Mouse (Mus musculus): Measurements from ENCODE around the gene Mrps27.

- TF ChIP-seq ZC3H11A (IDR thresholded peaks at IDR 0.05; ENCODE audit: low read depth, low read length) (no peak), CTCF (conservative IDR thresholded peaks at IDR 0.05 in 1 of 2, IDR thresholded peaks at IDR 0.05 in 1 of 2; ENCODE audit: low read depth in 2 of 2, low read length in 2 of 2) (no peak)
These were observed 5.4 kb downstream of the Mrps27 start for GRCm38 (mm10) chr13:99350009-99350408.
